Mouse (Mus musculus) kidney, adult 2 months (tissue): ENCODE measurements around the gene Dctn2.

Source experiments
- CTCF ChIP-seq: fragments of 200-500 bp; conservative IDR thresholded peaks from 2 replicates; pipeline ENCODE4 v1.5.1; 2011; ENCODE audit warnings: low read depth, mild to moderate bottlenecking, control low read depth, low read length, moderate library complexity, mixed read lengths; ENCODE audit not compliant: insufficient read depth, insufficient read length
- POLR2A ChIP-seq: fragments of 200-500 bp; IDR thresholded peaks from one replicate; pipeline ENCODE4 v1.6.1; 2011; ENCODE audit warnings: low read depth, low read length, control low read depth

- no peak for TF ChIP-seq CTCF
- no peak for TF ChIP-seq POLR2A
Observed at GRCm38 (mm10) chr10:127274261-127275022, 8.3 kb downstream of the Dctn2 start.
